Mouse (Mus musculus) brain, adult 10 weeks (tissue): ENCODE results near the gene Fancb. TPM values are rescaled to one million over a fixed set of nuclear protein-coding genes. Genes with fewer than 3 reads are reported as not detected.

Experiments
- polyA plus RNA-seq: library from polyadenylated mRNA; stranded (reverse); fragments of 350-450 nt; fragmentation: Illumina TruSeq; extraction: RNeasy Lipid Tissue Mini Kit (QIAGEN cat#74804); gene quantifications from one replicate; pipeline ENCODE4 v1.2.3, GENCODE M21; 2015; ENCODE audit warnings: low read depth, low replicate concordance

Gene Fancb
- 2.1 TPM for polyA plus RNA-seq

GRCm38 (mm10) chrX:164980193-164980775 lies at the start of gene Fancb, which contains the start of gene Mospd2:
Fancb (plus strand) TSS chrX:164980592.
Mospd2 (minus strand) TSS chrX:164980375.

DNA sequence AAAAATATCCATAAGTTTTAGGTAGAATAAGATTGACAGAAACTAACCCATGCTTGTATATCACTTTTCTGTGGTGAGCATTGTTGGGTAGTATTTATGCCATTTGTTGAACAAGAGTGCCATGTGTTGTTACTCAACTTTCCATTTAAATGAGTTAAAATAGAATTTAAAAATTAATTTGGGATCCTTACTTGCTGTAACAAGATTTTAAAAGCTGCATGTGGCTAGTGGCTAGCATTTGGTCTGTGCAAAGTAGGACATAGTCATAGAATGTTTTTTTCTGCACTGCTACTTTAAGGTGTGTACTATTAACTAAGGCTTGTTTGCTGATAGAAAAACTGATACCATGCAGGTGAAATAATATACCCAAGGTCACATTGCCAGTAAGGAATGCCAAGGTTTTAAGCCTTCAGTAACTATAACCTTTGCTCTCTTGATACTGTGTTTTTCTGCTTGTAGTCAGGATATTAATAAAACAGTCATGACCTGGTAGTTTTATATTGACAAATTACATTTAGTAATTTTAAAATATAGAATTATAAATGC lies 24.5 kb downstream of the Fancb start, which contains the start of gene Gm17604:
Gene Gm17604, minus strand, starts transcription at position 51 of the 546 bp plus-strand sequence.

Other genes with a start within 250 kb of the Fancb start
- gene Mospd2, start 217 bp upstream of the Fancb start, polyA plus RNA-seq: 17.8 TPM
- not detected for gene Gm17604, start 24.2 kb downstream of the Fancb start, polyA plus RNA-seq